Mouse (Mus musculus): Measurements from ENCODE around the gene Cfap299. TPM values are rescaled to one million over a fixed set of nuclear protein-coding genes. Genes with fewer than 3 reads are reported as not detected.
A peak's percentile ranks its signal among the peaks of the same experiment; 100 is the strongest.

Cfap299 gene
- total RNA-seq, 2 experiments from 2014 or later, result 0.42 TPM; not detected in 1

GRCm38 (mm10) chr5:98387054-98387453 lies 58.0 kb downstream of the Cfap299 start:
- no peak for TF ChIP-seq CTCF (IDR thresholded peaks at IDR 0.05)
- H3K27ac ChIP-seq, result no peak overlapping the region
- H3K4me3 ChIP-seq, result no peak overlapping the region
- intact Hi-C loops (cut with DNase I), result no loop called here
- DNase-seq (ENCODE audit: extremely low spot score in 1 of 2, low spot score in 2 of 2), result no peak

- TF ChIP-seq CTCF (IDR thresholded peaks at IDR 0.05), result no peak
- Histone ChIP-seq H3K27ac (no peak overlapping the region; the same call in 1 of the 2 replicates), H3K4me3 (no peak overlapping the region)
- intact Hi-C loops (cut with DNase I), result no loop called here
- no peak for DNase-seq (ENCODE audit: extremely low spot score in 1 of 2, low spot score in 2 of 2)
Measured at GRCm38 (mm10) chr5:98402165-98402564, 73.1 kb downstream of the Cfap299 start.

GRCm38 (mm10) chr5:98410060-98410459 lies 81.0 kb downstream of the Cfap299 start:
- Histone ChIP-seq H3K27ac (no peak overlapping the region), H3K4me3 (no peak overlapping the region)
- intact Hi-C loops (cut with DNase I), result no loop called here
- DNase-seq (ENCODE audit: extremely low spot score in 1 of 2, low spot score in 2 of 2), result no peak
- TF ChIP-seq CTCF (IDR thresholded peaks at IDR 0.05), result peak; percentile 50

GRCm38 (mm10) chr5:98416385-98417145 lies 87.5 kb downstream of the Cfap299 start:
- H3K4me3 ChIP-seq, result no peak overlapping the region
- DNase-seq (ENCODE audit: extremely low spot score in 1 of 2, low spot score in 2 of 2), result no peak
- no peak for TF ChIP-seq CTCF (IDR thresholded peaks at IDR 0.05)
- H3K27ac ChIP-seq, result no peak overlapping the region
- intact Hi-C loops (cut with DNase I), result no loop called here

- no peak for TF ChIP-seq CTCF (IDR thresholded peaks at IDR 0.05)
- Histone ChIP-seq H3K4me3 (no peak overlapping the region), H3K27ac (no peak overlapping the region)
- intact Hi-C loops (cut with DNase I), result no loop called here
- no peak for DNase-seq (ENCODE audit: extremely low spot score in 1 of 2, low spot score in 2 of 2)
Measured at GRCm38 (mm10) chr5:98424965-98425364, 95.9 kb downstream of the Cfap299 start.

- H3K27ac ChIP-seq, result no peak overlapping the region
- no peak for DNase-seq (ENCODE audit: extremely low spot score in 1 of 2, low spot score in 2 of 2)
- no peak overlapping the region for H3K4me3 ChIP-seq
- TF ChIP-seq CTCF (IDR thresholded peaks at IDR 0.05), result no peak
- intact Hi-C loops (cut with DNase I), result no loop called here
Measured at GRCm38 (mm10) chr5:98426112-98426511, 97.0 kb downstream of the Cfap299 start.

GRCm38 (mm10) chr5:98430060-98430459 lies 101.0 kb downstream of the Cfap299 start:
- H3K4me3 ChIP-seq, result no peak overlapping the region
- DNase-seq (ENCODE audit: extremely low spot score in 1 of 2, low spot score in 2 of 2), result no peak
- no peak for TF ChIP-seq CTCF (IDR thresholded peaks at IDR 0.05)
- intact Hi-C loops (cut with DNase I), result no loop called here
- H3K27ac ChIP-seq, result no peak overlapping the region

GRCm38 (mm10) chr5:98438686-98439085 lies 109.6 kb downstream of the Cfap299 start:
- TF ChIP-seq CTCF (IDR thresholded peaks at IDR 0.05), result no peak
- H3K27ac ChIP-seq, result no peak overlapping the region
- no peak for DNase-seq (ENCODE audit: extremely low spot score in 1 of 2, low spot score in 2 of 2)
- no peak overlapping the region for H3K4me3 ChIP-seq
- intact Hi-C loops (cut with DNase I), result no loop called here

- DNase-seq (ENCODE audit: extremely low spot score in 1 of 2, low spot score in 2 of 2), result no peak
- Histone ChIP-seq H3K27ac (no peak overlapping the region), H3K4me3 (no peak overlapping the region)
- intact Hi-C loops (cut with DNase I), result no loop called here
- TF ChIP-seq CTCF (IDR thresholded peaks at IDR 0.05), result no peak
Measured at GRCm38 (mm10) chr5:98446771-98447462, 117.8 kb downstream of the Cfap299 start.

- intact Hi-C loops (cut with DNase I), result no loop called here
- no peak for TF ChIP-seq CTCF (IDR thresholded peaks at IDR 0.05)
- H3K4me3 ChIP-seq, result no peak overlapping the region
- no peak overlapping the region for H3K27ac ChIP-seq
- no peak for DNase-seq (ENCODE audit: extremely low spot score in 1 of 2, low spot score in 2 of 2)
Measured at GRCm38 (mm10) chr5:98449873-98450272, 120.8 kb downstream of the Cfap299 start.

- DNase-seq (ENCODE audit: extremely low spot score in 1 of 2, low spot score in 2 of 2), result no peak
Measured at GRCm38 (mm10) chr5:98466882-98467535, 137.9 kb downstream of the Cfap299 start.

GRCm38 (mm10) chr5:98470052-98470451 lies 140.9 kb downstream of the Cfap299 start:
- Histone ChIP-seq H3K4me3 (no peak overlapping the region), H3K27ac (no peak overlapping the region)
- no peak for TF ChIP-seq CTCF (IDR thresholded peaks at IDR 0.05)
- no peak for DNase-seq (ENCODE audit: extremely low spot score in 1 of 2, low spot score in 2 of 2)
- intact Hi-C loops (cut with DNase I), result no loop called here

More at GRCm38 (mm10) chr5:98466882-98467535, 137.9 kb downstream of the Cfap299 start:
- Histone ChIP-seq H3K27ac (no peak overlapping the region), H3K4me3 (no peak overlapping the region)
- intact Hi-C loops (cut with DNase I), result no loop called here
- TF ChIP-seq CTCF (IDR thresholded peaks at IDR 0.05), result no peak

Measured in left cerebral cortex, adult 2 months (tissue).